Mouse (Mus musculus): ENCODE measurements around the gene Gm20388. TPM values are rescaled to one million over a fixed set of nuclear protein-coding genes. Genes with fewer than 3 reads are reported as not detected.

Gm20388 gene
- polyA plus RNA-seq, 1 experiment from 2014 or later: not detected

GRCm38 (mm10) chr8:122329553-122330239, 2419.1 kb downstream of the Gm20388 start:
- Histone ChIP-seq H3K9ac (ENCODE audit: low read length) (no peak overlapping the region), H3K36me3 (ENCODE audit: control insufficient read depth, insufficient read depth, low read length) (peaks cover 9% of the 10 kb centered on the region; the same call in 1 of the 2 replicates), H3K4me1 (ENCODE audit: control insufficient read depth, insufficient read depth, low read length) (no peaks in the 10 kb centered on the region), H3K27ac (replicated peaks; ENCODE audit: low read depth, low read length) (no peak overlapping the region), H3K4me2 (ENCODE audit: low read depth, severe bottlenecking) (no peak overlapping the region), H3K9me3 (ENCODE audit: control insufficient read depth, low read length) (no peaks in the 10 kb centered on the region), H3K4me3 (ENCODE audit: low read depth, low read length) (no peak overlapping the region), H3K27me3 (ENCODE audit: control insufficient read depth, insufficient read depth, low read length) (peaks cover 3% of the 10 kb centered on the region; the same call in 1 of the 2 replicates)
- no peak for ATAC-seq (ENCODE audit: insufficient number of reproducible peaks, low FRiP score, low TSS enrichment, low read depth)
- no peak for DNase-seq (ENCODE audit: low spot score)
- 80% methylated on average over 22 of the region's 22 CpGs for WGBS

- 79% methylated on average over 12 of the region's 12 CpGs for WGBS
- Histone ChIP-seq H3K4me3 (ENCODE audit: low read depth, low read length) (no peak overlapping the region), H3K27ac (replicated peaks; ENCODE audit: low read depth, low read length) (no peak overlapping the region), H3K9ac (ENCODE audit: low read length) (no peak overlapping the region), H3K4me2 (ENCODE audit: low read depth, severe bottlenecking) (no peak overlapping the region), H3K36me3 (ENCODE audit: control insufficient read depth, insufficient read depth, low read length) (peaks cover 16% of the 10 kb centered on the region), H3K4me1 (ENCODE audit: control insufficient read depth, insufficient read depth, low read length) (no peaks in the 10 kb centered on the region), H3K27me3 (ENCODE audit: control insufficient read depth, insufficient read depth, low read length) (peaks cover 12% of the 10 kb centered on the region), H3K9me3 (ENCODE audit: control insufficient read depth, low read length) (no peaks in the 10 kb centered on the region)
- no peak for ATAC-seq (ENCODE audit: insufficient number of reproducible peaks, low FRiP score, low TSS enrichment, low read depth)
- DNase-seq (ENCODE audit: low spot score): no peak
Measured at GRCm38 (mm10) chr8:122330446-122331133, 2419.9 kb downstream of the Gm20388 start.

GRCm38 (mm10) chr8:122331134-122331523, 2420.5 kb downstream of the Gm20388 start:
- ATAC-seq (ENCODE audit: insufficient number of reproducible peaks, low FRiP score, low TSS enrichment, low read depth) (no peak), DNase-seq (ENCODE audit: low spot score) (no peak)
- H3K4me3 ChIP-seq (ENCODE audit: low read depth, low read length): no peak overlapping the region
- H3K36me3 ChIP-seq (ENCODE audit: control insufficient read depth, insufficient read depth, low read length): peaks cover 19% of the 10 kb centered on the region
- H3K27me3 ChIP-seq (ENCODE audit: control insufficient read depth, insufficient read depth, low read length): peaks cover 17% of the 10 kb centered on the region
- 74% methylated on average over 3 of the region's 3 CpGs for WGBS
- H3K4me1 ChIP-seq (ENCODE audit: control insufficient read depth, insufficient read depth, low read length): 0 out of 2 replicates have a peak, but pooled peaks cover 2% of the 10 kb centered on the region
- H3K9me3 ChIP-seq (ENCODE audit: control insufficient read depth, low read length): no peaks in the 10 kb centered on the region
- H3K4me2 ChIP-seq (ENCODE audit: low read depth, severe bottlenecking): no peak overlapping the region
- peak overlapping the region; percentile 8; the same call in 1 of the 2 replicates for H3K9ac ChIP-seq (ENCODE audit: low read length)
- H3K27ac ChIP-seq (replicated peaks; ENCODE audit: low read depth, low read length): no peak overlapping the region

- H3K36me3 ChIP-seq (ENCODE audit: control insufficient read depth, insufficient read depth, low read length): peaks cover 31% of the 10 kb centered on the region
Measured at GRCm38 (mm10) chr8:122332753-122333506, 2422.3 kb downstream of the Gm20388 start.

GRCm38 (mm10) chr8:122333531-122333930, 2422.9 kb downstream of the Gm20388 start:
- no peak overlapping the region for H3K4me3 ChIP-seq (ENCODE audit: low read depth, low read length)
- WGBS: 93% methylated on average over 7 of the region's 7 CpGs
- ATAC-seq (ENCODE audit: insufficient number of reproducible peaks, low FRiP score, low TSS enrichment, low read depth) (no peak), DNase-seq (ENCODE audit: low spot score) (no peak)
- H3K4me2 ChIP-seq (ENCODE audit: low read depth, severe bottlenecking): no peak overlapping the region
- no peak overlapping the region for H3K27ac ChIP-seq (replicated peaks; ENCODE audit: low read depth, low read length)
- peaks cover 39% of the 10 kb centered on the region for H3K27me3 ChIP-seq (ENCODE audit: control insufficient read depth, insufficient read depth, low read length)
- H3K9me3 ChIP-seq (ENCODE audit: control insufficient read depth, low read length): no peaks in the 10 kb centered on the region
- H3K4me1 ChIP-seq (ENCODE audit: control insufficient read depth, insufficient read depth, low read length): peaks cover 9% of the 10 kb centered on the region
- no peak overlapping the region for H3K9ac ChIP-seq (ENCODE audit: low read length)
- H3K36me3 ChIP-seq (ENCODE audit: control insufficient read depth, insufficient read depth, low read length): peaks cover 31% of the 10 kb centered on the region

More at GRCm38 (mm10) chr8:122332753-122333506, 2422.3 kb downstream of the Gm20388 start:
- peak; percentile 91 for DNase-seq (ENCODE audit: low spot score)
- Histone ChIP-seq H3K9me3 (ENCODE audit: control insufficient read depth, low read length) (no peaks in the 10 kb centered on the region), H3K27me3 (ENCODE audit: control insufficient read depth, insufficient read depth, low read length) (peaks cover 35% of the 10 kb centered on the region), H3K4me2 (ENCODE audit: low read depth, severe bottlenecking) (no peak overlapping the region), H3K4me1 (ENCODE audit: control insufficient read depth, insufficient read depth, low read length) (peaks cover 9% of the 10 kb centered on the region), H3K9ac (ENCODE audit: low read length) (no peak overlapping the region), H3K27ac (replicated peaks; ENCODE audit: low read depth, low read length) (no peak overlapping the region), H3K4me3 (ENCODE audit: low read depth, low read length) (no peak overlapping the region)
- 76% methylated on average over 6 of the region's 6 CpGs for WGBS
- ATAC-seq (ENCODE audit: insufficient number of reproducible peaks, low FRiP score, low TSS enrichment, low read depth): 0 out of 2 replicates have a peak, but pooled peaks have one; percentile 22

GRCm38 (mm10) chr8:122334791-122335490, 2424.3 kb downstream of the Gm20388 start:
- no peak overlapping the region for H3K4me2 ChIP-seq (ENCODE audit: low read depth, severe bottlenecking)

GRCm38 (mm10) chr8:122335638-122336250, 2425.1 kb downstream of the Gm20388 start:
- WGBS: 12% methylated on average over 56 of the region's 57 CpGs
- peak overlapping the region; percentile 38 for H3K9ac ChIP-seq (ENCODE audit: low read length)
- H3K4me3 ChIP-seq (ENCODE audit: low read depth, low read length): peak overlapping the region; percentile 58
- peaks cover 39% of the 10 kb centered on the region for H3K27me3 ChIP-seq (ENCODE audit: control insufficient read depth, insufficient read depth, low read length)
- DNase-seq (ENCODE audit: low spot score) (peak; percentile 41), ATAC-seq (ENCODE audit: insufficient number of reproducible peaks, low FRiP score, low TSS enrichment, low read depth) (peak; percentile 22; the same call in 1 of the 2 replicates)
- H3K4me2 ChIP-seq (ENCODE audit: low read depth, severe bottlenecking): peak overlapping the region; percentile 86
- peaks cover 9% of the 10 kb centered on the region for H3K4me1 ChIP-seq (ENCODE audit: control insufficient read depth, insufficient read depth, low read length)
- peaks cover 29% of the 10 kb centered on the region for H3K36me3 ChIP-seq (ENCODE audit: control insufficient read depth, insufficient read depth, low read length)
- no peak overlapping the region for H3K27ac ChIP-seq (replicated peaks; ENCODE audit: low read depth, low read length)
- no peaks in the 10 kb centered on the region for H3K9me3 ChIP-seq (ENCODE audit: control insufficient read depth, low read length)

More at GRCm38 (mm10) chr8:122334791-122335490, 2424.3 kb downstream of the Gm20388 start:
- ATAC-seq (ENCODE audit: insufficient number of reproducible peaks, low FRiP score, low TSS enrichment, low read depth) (0 out of 2 replicates have a peak, but pooled peaks have one; percentile 5), DNase-seq (ENCODE audit: low spot score) (no peak)
- Histone ChIP-seq H3K27ac (replicated peaks; ENCODE audit: low read depth, low read length) (no peak overlapping the region), H3K4me3 (ENCODE audit: low read depth, low read length) (no peak overlapping the region), H3K9me3 (ENCODE audit: control insufficient read depth, low read length) (no peaks in the 10 kb centered on the region), H3K27me3 (ENCODE audit: control insufficient read depth, insufficient read depth, low read length) (peaks cover 39% of the 10 kb centered on the region), H3K36me3 (ENCODE audit: control insufficient read depth, insufficient read depth, low read length) (peaks cover 31% of the 10 kb centered on the region), H3K9ac (ENCODE audit: low read length) (no peak overlapping the region), H3K4me1 (ENCODE audit: control insufficient read depth, insufficient read depth, low read length) (peaks cover 9% of the 10 kb centered on the region)
- WGBS: 86% methylated on average over 13 of the region's 13 CpGs
